Mouse (Mus musculus): ENCODE measurements around the gene Proser1. TPM values are rescaled to one million over a fixed set of nuclear protein-coding genes. Genes with fewer than 3 reads are reported as not detected.

Proser1 gene
- polyA plus RNA-seq, 1 experiment: 78.9 TPM

DNA sequence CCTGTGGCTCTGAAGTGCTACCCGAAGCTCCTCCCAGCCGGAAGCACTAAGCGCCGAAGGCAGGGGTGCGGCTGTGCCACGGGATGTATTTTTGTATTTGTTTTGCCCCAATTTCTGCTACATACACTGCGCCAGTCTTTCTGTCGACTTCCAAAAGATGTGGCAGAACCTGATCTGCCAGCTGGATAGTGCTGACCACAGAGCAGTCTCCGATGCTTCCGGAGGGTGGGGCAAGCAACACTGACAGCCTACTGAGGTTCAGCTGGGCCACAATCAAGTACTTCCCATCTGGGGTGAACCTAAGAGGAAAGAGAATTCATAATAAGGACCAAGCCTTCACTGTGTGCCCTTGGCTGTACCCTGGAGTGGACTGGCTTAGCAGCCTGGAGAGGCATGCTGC lies 11.1 kb upstream of the Proser1 start:
- Histone ChIP-seq H3K36me3 (ENCODE audit: control insufficient read depth, insufficient read depth, low read length) (peaks cover 21% of the 10 kb centered on the region), H3K4me3 (ENCODE audit: control insufficient read depth, insufficient read depth, low read length) (no peak overlapping the region), H3K27ac (ENCODE audit: control insufficient read depth, insufficient read depth, low read length) (no peak overlapping the region), H3K27me3 (ENCODE audit: control insufficient read depth, insufficient read depth, low read length) (no peaks in the 10 kb centered on the region), H3K4me1 (replicated peaks; ENCODE audit: control insufficient read depth, insufficient read depth, low read length) (no peaks in the 10 kb centered on the region)
- TF ChIP-seq CTCF (IDR thresholded peaks at IDR 0.05; ENCODE audit: borderline replicate concordance, control insufficient read depth, extremely low read depth, insufficient read depth, low read length, poor library complexity) (no peak), POLR2A (IDR thresholded peaks at IDR 0.05; ENCODE audit: control insufficient read depth, extremely low read depth, insufficient read depth, low read length, poor library complexity) (no peak)
- WGBS: 92% methylated on average over 10 of the region's 10 CpGs
- DNase-seq: no peak

DNA sequence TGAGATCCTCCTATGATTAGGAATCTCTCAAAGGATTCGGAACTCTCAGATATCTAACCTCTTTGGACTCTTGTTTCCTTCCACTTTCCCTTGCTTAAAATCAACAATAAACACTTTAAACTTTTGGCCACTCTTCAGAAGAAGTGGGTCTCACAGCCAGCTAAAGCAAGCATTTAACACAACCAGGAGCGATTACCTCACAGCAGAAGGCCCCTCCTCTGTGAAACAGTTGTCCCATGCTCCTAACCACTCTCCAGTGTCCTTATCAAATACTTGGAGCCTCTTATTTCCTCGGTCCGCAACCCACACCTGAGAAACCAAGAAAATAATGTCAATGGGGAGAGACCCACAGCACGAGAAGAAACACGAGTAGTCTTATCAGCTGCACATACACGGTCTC lies 10.1 kb upstream of the Proser1 start:
- H3K27ac ChIP-seq (ENCODE audit: control insufficient read depth, insufficient read depth, low read length): no peak overlapping the region

DNA sequence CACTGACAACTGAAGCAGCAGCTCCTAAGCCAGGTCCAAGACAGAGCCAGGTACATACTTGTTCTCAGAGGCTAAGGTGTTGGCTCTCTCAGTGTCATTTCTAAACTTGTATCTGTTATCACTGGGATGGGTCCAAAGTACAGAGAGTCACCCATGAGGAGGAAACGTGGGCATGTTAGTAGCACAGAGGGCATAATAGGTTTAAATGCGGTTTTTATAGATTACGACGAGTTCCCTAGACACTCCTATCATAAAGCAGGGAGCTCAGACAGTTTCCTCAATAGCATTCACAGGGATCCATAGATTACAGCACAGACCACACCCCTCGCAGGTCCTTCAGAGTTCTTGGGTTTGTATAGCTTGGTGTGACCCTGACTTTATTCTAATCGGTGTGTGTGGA lies 9.5 kb upstream of the Proser1 start:
- 97% methylated on average over 6 of the region's 6 CpGs for WGBS

More for the DNA sequence above, 10.1 kb upstream of the Proser1 start:
- no peaks in the 10 kb centered on the region for H3K4me1 ChIP-seq (replicated peaks; ENCODE audit: control insufficient read depth, insufficient read depth, low read length)
- H3K27me3 ChIP-seq (ENCODE audit: control insufficient read depth, insufficient read depth, low read length): no peaks in the 10 kb centered on the region
- 96% methylated on average over 7 of the region's 7 CpGs for WGBS
- no peak for TF ChIP-seq POLR2A (IDR thresholded peaks at IDR 0.05; ENCODE audit: control insufficient read depth, extremely low read depth, insufficient read depth, low read length, poor library complexity)
- TF ChIP-seq CTCF (IDR thresholded peaks at IDR 0.05; ENCODE audit: borderline replicate concordance, control insufficient read depth, extremely low read depth, insufficient read depth, low read length, poor library complexity): no peak
- no peak overlapping the region for H3K4me3 ChIP-seq (ENCODE audit: control insufficient read depth, insufficient read depth, low read length)
- H3K36me3 ChIP-seq (ENCODE audit: control insufficient read depth, insufficient read depth, low read length): peaks cover 28% of the 10 kb centered on the region
- DNase-seq: no peak

DNA sequence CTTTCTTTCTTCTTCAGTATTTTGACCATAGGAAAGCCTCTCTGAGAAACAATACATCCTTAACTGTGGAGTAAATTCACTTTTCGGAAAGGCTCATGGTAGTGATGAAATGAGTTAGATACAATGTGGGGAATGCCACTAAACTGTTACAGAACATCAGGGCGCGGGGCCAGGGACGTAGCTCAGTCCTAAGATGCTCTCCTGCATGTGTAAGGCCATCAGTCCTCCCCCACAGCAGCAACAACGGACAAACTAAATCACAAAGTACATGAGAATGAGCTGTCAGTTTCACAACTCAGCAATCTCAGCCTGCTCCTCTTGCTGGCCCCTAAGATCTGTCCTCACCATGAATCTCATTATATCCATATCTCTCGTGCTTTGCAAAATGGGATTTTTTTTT lies 8.9 kb upstream of the Proser1 start:
- no peak overlapping the region for H3K27ac ChIP-seq (ENCODE audit: control insufficient read depth, insufficient read depth, low read length)
- H3K27me3 ChIP-seq (ENCODE audit: control insufficient read depth, insufficient read depth, low read length): no peaks in the 10 kb centered on the region
- H3K4me3 ChIP-seq (ENCODE audit: control insufficient read depth, insufficient read depth, low read length): no peak overlapping the region
- 97% methylated on average over 6 of the region's 6 CpGs for whole genome bisulfite sequencing
- peaks cover 28% of the 10 kb centered on the region for H3K36me3 ChIP-seq (ENCODE audit: control insufficient read depth, insufficient read depth, low read length)
- no peak for DNase-seq
- H3K4me1 ChIP-seq (replicated peaks; ENCODE audit: control insufficient read depth, insufficient read depth, low read length): no peaks in the 10 kb centered on the region
- no peak for TF ChIP-seq CTCF (IDR thresholded peaks at IDR 0.05; ENCODE audit: borderline replicate concordance, control insufficient read depth, extremely low read depth, insufficient read depth, low read length, poor library complexity)

More for the DNA sequence above, 9.5 kb upstream of the Proser1 start:
- Histone ChIP-seq H3K27ac (ENCODE audit: control insufficient read depth, insufficient read depth, low read length) (no peak overlapping the region), H3K27me3 (ENCODE audit: control insufficient read depth, insufficient read depth, low read length) (no peaks in the 10 kb centered on the region), H3K36me3 (ENCODE audit: control insufficient read depth, insufficient read depth, low read length) (peaks cover 28% of the 10 kb centered on the region), H3K4me3 (ENCODE audit: control insufficient read depth, insufficient read depth, low read length) (no peak overlapping the region), H3K4me1 (replicated peaks; ENCODE audit: control insufficient read depth, insufficient read depth, low read length) (no peaks in the 10 kb centered on the region)
- TF ChIP-seq POLR2A (IDR thresholded peaks at IDR 0.05; ENCODE audit: control insufficient read depth, extremely low read depth, insufficient read depth, low read length, poor library complexity) (no peak), CTCF (IDR thresholded peaks at IDR 0.05; ENCODE audit: borderline replicate concordance, control insufficient read depth, extremely low read depth, insufficient read depth, low read length, poor library complexity) (no peak)
- no peak for DNase-seq

DNA sequence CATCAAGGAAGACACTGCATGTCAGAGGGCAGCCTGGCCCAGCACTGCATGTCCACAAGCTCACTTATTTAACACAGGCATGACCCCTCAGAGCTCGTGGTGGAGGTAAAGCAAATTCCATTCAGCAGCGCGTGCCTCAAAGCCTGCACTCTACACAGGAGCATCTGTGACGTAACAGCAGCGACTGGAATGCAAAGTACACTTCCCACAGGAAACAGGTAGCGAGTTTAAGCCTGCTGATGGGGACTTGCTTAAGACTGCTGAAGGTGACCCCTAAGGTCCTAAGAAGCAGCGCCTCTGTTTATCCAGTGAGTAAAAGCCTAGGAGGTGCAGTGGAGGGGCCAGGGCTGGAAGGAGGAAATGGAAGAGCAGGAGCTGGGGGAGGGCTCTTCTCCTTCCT lies 8.5 kb upstream of the Proser1 start:
- Histone ChIP-seq H3K4me1 (replicated peaks; ENCODE audit: control insufficient read depth, insufficient read depth, low read length) (no peaks in the 10 kb centered on the region), H3K27me3 (ENCODE audit: control insufficient read depth, insufficient read depth, low read length) (no peaks in the 10 kb centered on the region), H3K36me3 (ENCODE audit: control insufficient read depth, insufficient read depth, low read length) (peaks cover 28% of the 10 kb centered on the region), H3K4me3 (ENCODE audit: control insufficient read depth, insufficient read depth, low read length) (no peak overlapping the region), H3K27ac (ENCODE audit: control insufficient read depth, insufficient read depth, low read length) (no peak overlapping the region)
- no peak for TF ChIP-seq CTCF (IDR thresholded peaks at IDR 0.05; ENCODE audit: borderline replicate concordance, control insufficient read depth, extremely low read depth, insufficient read depth, low read length, poor library complexity)
- TF ChIP-seq POLR2A (IDR thresholded peaks at IDR 0.05; ENCODE audit: control insufficient read depth, extremely low read depth, insufficient read depth, low read length, poor library complexity): no peak
- DNase-seq: no peak
- WGBS: 96% methylated on average over 7 of the region's 7 CpGs

DNA sequence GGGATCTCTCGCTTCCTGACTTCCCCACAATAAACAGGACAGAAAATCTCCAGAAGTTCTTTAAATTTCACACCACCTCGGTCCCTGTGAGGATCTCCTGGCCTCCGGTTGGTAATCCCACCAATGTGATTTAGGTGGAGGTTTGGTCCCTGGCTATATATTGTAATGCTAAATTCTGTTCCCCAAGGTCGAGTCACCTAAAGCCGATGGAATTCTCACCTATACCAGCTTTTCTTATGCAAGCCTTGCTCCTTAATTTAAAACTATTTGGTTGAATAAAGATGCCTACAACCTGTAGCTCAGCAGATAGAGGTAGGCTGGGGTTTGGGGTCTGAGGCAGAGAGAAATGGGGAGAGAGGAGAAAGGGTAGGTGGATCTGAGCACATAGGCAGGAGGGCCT lies 5.7 kb upstream of the Proser1 start:
- no peak for TF ChIP-seq POLR2A (IDR thresholded peaks at IDR 0.05; ENCODE audit: control insufficient read depth, extremely low read depth, insufficient read depth, low read length, poor library complexity)
- TF ChIP-seq CTCF (IDR thresholded peaks at IDR 0.05; ENCODE audit: borderline replicate concordance, control insufficient read depth, extremely low read depth, insufficient read depth, low read length, poor library complexity): no peak
- H3K27me3 ChIP-seq (ENCODE audit: control insufficient read depth, insufficient read depth, low read length): no peaks in the 10 kb centered on the region
- peaks cover 11% of the 10 kb centered on the region for H3K36me3 ChIP-seq (ENCODE audit: control insufficient read depth, insufficient read depth, low read length)
- no peak overlapping the region for H3K27ac ChIP-seq (ENCODE audit: control insufficient read depth, insufficient read depth, low read length)
- no peak for DNase-seq
- WGBS: 98% methylated on average over 5 of the region's 5 CpGs
- 0 out of 2 replicates have a peak, but pooled peaks cover 2% of the 10 kb centered on the region for H3K4me1 ChIP-seq (replicated peaks; ENCODE audit: control insufficient read depth, insufficient read depth, low read length)
- H3K4me3 ChIP-seq (ENCODE audit: control insufficient read depth, insufficient read depth, low read length): no peak overlapping the region

DNA sequence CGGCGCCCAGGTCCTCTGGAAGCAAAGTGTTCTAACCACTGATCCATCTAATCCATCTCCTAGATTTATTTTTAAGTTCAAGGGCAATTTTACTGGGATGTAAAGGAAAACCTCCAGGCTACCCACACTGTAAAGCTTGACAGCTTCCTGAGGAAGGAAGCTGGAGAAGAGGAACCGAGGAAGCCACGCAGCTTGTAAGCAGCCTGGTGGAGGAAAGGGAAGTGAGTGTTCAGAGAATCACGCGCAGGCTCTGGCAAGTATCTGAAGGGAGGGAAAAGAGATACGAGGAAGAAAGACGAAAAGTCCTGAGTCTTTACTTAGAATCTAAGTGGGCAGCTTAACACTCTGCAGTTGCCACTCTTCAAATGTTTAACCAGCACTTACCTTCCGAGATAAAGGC lies 3.4 kb upstream of the Proser1 start:
- Histone ChIP-seq H3K4me3 (ENCODE audit: control insufficient read depth, insufficient read depth, low read length) (no peak overlapping the region), H3K36me3 (ENCODE audit: control insufficient read depth, insufficient read depth, low read length) (peaks cover 8% of the 10 kb centered on the region), H3K4me1 (replicated peaks; ENCODE audit: control insufficient read depth, insufficient read depth, low read length) (peaks cover 6% of the 10 kb centered on the region; the same call in 1 of the 2 replicates), H3K27me3 (ENCODE audit: control insufficient read depth, insufficient read depth, low read length) (no peaks in the 10 kb centered on the region), H3K27ac (ENCODE audit: control insufficient read depth, insufficient read depth, low read length) (no peak overlapping the region)
- WGBS: 68% methylated on average over 9 of the region's 9 CpGs
- no peak for DNase-seq
- TF ChIP-seq CTCF (IDR thresholded peaks at IDR 0.05; ENCODE audit: borderline replicate concordance, control insufficient read depth, extremely low read depth, insufficient read depth, low read length, poor library complexity): no peak
- no peak for TF ChIP-seq POLR2A (IDR thresholded peaks at IDR 0.05; ENCODE audit: control insufficient read depth, extremely low read depth, insufficient read depth, low read length, poor library complexity)
